Mouse (Mus musculus) heart, postnatal 0 days (tissue): ENCODE data around the gene Gm17577.
"Not testable (repeated sequence)": the region's sequence is repeated elsewhere in the genome, so short reads cannot be mapped to it uniquely, and the experiment has no call there.

Experiments used
- CTCF ChIP-seq: IDR thresholded peaks from 2 replicates; pipeline ENCODE4 v1.5.1; 2016; ENCODE audit warnings: antibody characterized with exemption, control low read depth, low read depth
- EP300 ChIP-seq: IDR thresholded peaks from 2 replicates; pipeline ENCODE4 v1.6.1; 2016; ENCODE audit warnings: antibody characterized with exemption, low read depth

- not testable (repeated sequence) for TF ChIP-seq CTCF, EP300
Observed at GRCm38 (mm10) chrX:123246807-123247206, at the start of gene Gm17577.
